Mouse (Mus musculus) kidney, adult 10 weeks (tissue): ENCODE measurements around the gene Tepp. TPM values are rescaled to one million over a fixed set of nuclear protein-coding genes. Genes with fewer than 3 reads are reported as not detected.

Experiments used
- polyA plus RNA-seq: library from polyadenylated mRNA; stranded (reverse); fragments of 350-450 nt; fragmentation: Illumina TruSeq; extraction: RNeasy Lipid Tissue Mini Kit (QIAGEN cat#74804); gene quantifications from one replicate; pipeline ENCODE4 v1.2.3, GENCODE M21; 2014; ENCODE audit warnings: low read depth, low replicate concordance

Tepp gene
- polyA plus RNA-seq = not detected

GRCm38 (mm10) chr8:95310342-95310970 is at the start of gene Tepp:
TSS of gene Tepp (plus strand) at chr8:95310566.

GRCm38 (mm10) chr8:95306431-95306830 is 3.9 kb upstream of the Tepp start, which contains the start of gene Cngb1:
TSS of gene Cngb1 (minus strand) at chr8:95306585.

GRCm38 (mm10) chr8:95331720-95332436 is 21.5 kb downstream of the Tepp start, which contains the start of the genes Zfp319 and Usb1:
TSS of gene Zfp319 (minus strand) at chr8:95331950.
TSS of gene Usb1 (plus strand) at chr8:95332284.

GRCm38 (mm10) chr8:95352151-95352870 is 41.9 kb downstream of the Tepp start, which contains the start of gene Mmp15:
TSS of gene Mmp15 (plus strand) at chr8:95352268.

Other genes with a start within 250 kb of the Tepp start
- not detected for gene Katnb1, start 229.4 kb upstream of the Tepp start, polyA plus RNA-seq
- gene Kifc3, start 107.8 kb upstream of the Tepp start, polyA plus RNA-seq = 1.7 TPM
- gene Cngb1, start 4.0 kb upstream of the Tepp start, polyA plus RNA-seq = not detected
- gene Zfp319, start 21.4 kb downstream of the Tepp start, polyA plus RNA-seq = 0.89 TPM
- 1.0 TPM for gene Usb1, start 21.7 kb downstream of the Tepp start, polyA plus RNA-seq
- 0.16 TPM for gene Mmp15, start 41.7 kb downstream of the Tepp start, polyA plus RNA-seq
- gene Cfap20, start 124.3 kb downstream of the Tepp start, polyA plus RNA-seq = 35.4 TPM
- gene Csnk2a2, start 179.5 kb downstream of the Tepp start, polyA plus RNA-seq = 135 TPM
- gene Ccdc113, start 223.5 kb downstream of the Tepp start, polyA plus RNA-seq = not detected